Mouse (Mus musculus) erythroblast, embryonic 14.5 days (primary cell): ENCODE results near the gene Dtx2.

Experiments used
- GATA1 ChIP-seq: IDR thresholded peaks from 2 replicates; pipeline ENCODE4 v1.6.1; 2012; ENCODE audit warnings: low read length, inconsistent platforms, mixed read lengths
- TAL1 ChIP-seq: IDR thresholded peaks from 3 replicates; pipeline ENCODE4 v1.6.1; 2012; ENCODE audit warnings: low read length, inconsistent platforms, mixed read lengths

DNA sequence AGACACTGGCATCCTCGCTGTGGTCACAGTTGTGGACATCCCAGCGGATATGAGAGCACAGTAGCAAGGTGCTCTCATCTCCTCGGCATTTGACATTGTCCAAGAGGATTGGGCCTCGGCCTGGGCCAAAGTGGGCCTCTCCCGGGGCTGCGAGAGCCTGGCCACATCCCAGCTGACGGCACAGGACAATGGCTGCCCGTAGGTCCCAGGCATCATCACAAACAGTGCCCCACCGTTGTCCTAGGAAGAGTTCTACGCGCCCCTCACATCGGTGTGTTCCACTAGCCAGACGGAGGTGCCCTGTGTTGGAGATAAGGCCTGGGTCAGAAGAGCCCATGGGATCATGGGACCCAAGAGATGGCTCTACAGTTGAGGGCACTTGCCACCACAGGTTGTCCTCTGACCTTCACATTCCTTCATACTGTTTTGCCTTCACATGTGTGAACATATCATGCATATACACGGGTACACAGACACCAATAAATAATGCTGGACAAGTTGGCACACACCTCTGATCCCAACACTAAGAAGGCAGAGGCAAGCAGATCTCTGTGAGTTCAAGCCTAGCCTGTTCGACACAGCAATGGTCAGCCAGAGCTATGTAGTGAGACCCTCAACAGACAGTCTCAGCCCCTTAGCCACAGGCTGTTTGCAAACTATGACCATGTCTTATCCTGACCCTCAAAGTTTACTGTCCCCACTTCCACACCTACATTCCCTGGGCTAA lies 33.5 kb upstream of the Dtx2 start:
- TF ChIP-seq GATA1 (no peak), TAL1 (no peak)
